Mouse (Mus musculus) lung, postnatal 0 days (tissue): ENCODE measurements around the gene Tapbp. TPM values are rescaled to one million over a fixed set of nuclear protein-coding genes. Genes with fewer than 3 reads are reported as not detected.
"Not testable (repeated sequence)": the region's sequence is repeated elsewhere in the genome, so short reads cannot be mapped to it uniquely, and the experiment has no call there.

Source experiments
- ATAC-seq: fragments of 200-750 bp; cut with Nextera tagmentation; 2 replicates; pipeline ENCODE4 v1.8.0; 2017; ENCODE audit warnings: moderate library complexity
- DNase-seq: peaks from one replicate; pipeline ENCODE4 v3.0.0-alpha.2; 2016; ENCODE audit warnings: low spot score
- H3K27ac ChIP-seq: fragments of 300-500 bp; sonication (generic); 2 replicates; pipeline ENCODE4 v1.5.1; 2014; ENCODE audit warnings: antibody characterized with exemption, mild to moderate bottlenecking, low read length, mixed read lengths
- H3K27me3 ChIP-seq: fragments of 300-500 bp; sonication (generic); replicated peaks from 2 replicates; pipeline ENCODE4 v1.6.1; 2014; ENCODE audit warnings: low read length, mixed read lengths; ENCODE audit not compliant: insufficient read depth
- H3K36me3 ChIP-seq: fragments of 300-500 bp; sonication (generic); 2 replicates; pipeline ENCODE4 v1.6.1; 2014; ENCODE audit warnings: low read length, mixed read lengths; ENCODE audit not compliant: insufficient read depth
- H3K4me1 ChIP-seq: fragments of 300-500 bp; sonication (generic); 2 replicates; pipeline ENCODE4 v1.6.1; 2014; ENCODE audit warnings: antibody characterized with exemption, low read depth, low read length, mixed read lengths; ENCODE audit not compliant: insufficient read depth
- H3K4me2 ChIP-seq: fragments of 300-500 bp; sonication (generic); replicated peaks from 2 replicates; pipeline ENCODE4 v1.6.1; 2014; ENCODE audit warnings: low read depth, mild to moderate bottlenecking, low read length, moderate library complexity, mixed read lengths
- H3K4me3 ChIP-seq: fragments of 300-500 bp; sonication (generic); 2 replicates; pipeline ENCODE4 v1.5.1; 2014; ENCODE audit warnings: low read depth, low read length
- H3K9ac ChIP-seq: fragments of 300-500 bp; sonication (generic); replicated peaks from 2 replicates; pipeline ENCODE4 v1.6.1; 2014; ENCODE audit warnings: low read depth, mild to moderate bottlenecking
- H3K9me3 ChIP-seq: fragments of 300-500 bp; sonication (generic); 2 replicates; pipeline ENCODE4 v1.6.1; 2016; ENCODE audit warnings: low read length, mixed read lengths
- CTCF ChIP-seq: IDR thresholded peaks from 2 replicates; pipeline ENCODE4 v1.5.1; 2016; ENCODE audit warnings: antibody characterized with exemption, mild to moderate bottlenecking
- EP300 ChIP-seq: IDR thresholded peaks from 2 replicates; pipeline ENCODE4 v1.6.1; 2016; ENCODE audit warnings: antibody characterized with exemption, mild to moderate bottlenecking, control low read depth
- WGBS: fragments of 180-500 bp; shearing (Covaris S2); extraction: QIAGEN DNeasy Blood & Tissue Kit; methylation state at CpG from one replicate; pipeline ENCODE4 v1.1.7; 2014; 5-methylcytosine and 5-hydroxymethylcytosine counted together
- polyA plus RNA-seq: library from polyadenylated mRNA; unstranded; fragments of >200 nt; fragmentation: Nextera tagmentation; extraction: Ambion mirVana; gene quantifications from 2 replicates; pipeline ENCODE4 v1.2.1, GENCODE M21; 2015

The Tapbp gene
- polyA plus RNA-seq, 1 experiment from 2014 or later = 102 TPM

GRCm38 (mm10) chr17:33890533-33891059 lies 25.1 kb upstream of the Tapbp start, which contains the start of gene Kifc1:
Gene Kifc1 (minus strand): TSS chr17:33890661.
- Histone ChIP-seq H3K9me3 (no peaks in the 10 kb centered on the region), H3K4me3 (peak within 1 kb of the TSS; percentile 55), H3K4me2 (peak within 1 kb of the TSS; percentile 66), H3K27me3 (no peaks in the 10 kb centered on the region), H3K9ac (no peak within 1 kb of the TSS), H3K4me1 (no peaks in the 10 kb centered on the region), H3K27ac (no peak within 1 kb of the TSS), H3K36me3 (no peaks in the 10 kb centered on the region)
- under 1% methylated on average over 47 of the region's 49 CpGs for WGBS
- ATAC-seq (peak; percentile 100), DNase-seq (peak; percentile 100)
- no peak for TF ChIP-seq EP300
- TF ChIP-seq CTCF = peak; percentile 100

GRCm38 (mm10) chr17:33891357-33891756 lies 24.3 kb upstream of the Tapbp start:
- DNase-seq (no peak), ATAC-seq (no peak)
- no peaks in the 10 kb centered on the region for H3K27me3 ChIP-seq
- H3K36me3 ChIP-seq = no peaks in the 10 kb centered on the region
- no peaks in the 10 kb centered on the region for H3K4me1 ChIP-seq
- no peaks in the 10 kb centered on the region for H3K9me3 ChIP-seq
- no peak overlapping the region for H3K9ac ChIP-seq
- 58% methylated on average over 2 of the region's 2 CpGs for WGBS
- H3K4me2 ChIP-seq = no peak overlapping the region
- TF ChIP-seq CTCF (no peak), EP300 (no peak)
- H3K27ac ChIP-seq = no peak overlapping the region
- H3K4me3 ChIP-seq = no peak overlapping the region

DNA sequence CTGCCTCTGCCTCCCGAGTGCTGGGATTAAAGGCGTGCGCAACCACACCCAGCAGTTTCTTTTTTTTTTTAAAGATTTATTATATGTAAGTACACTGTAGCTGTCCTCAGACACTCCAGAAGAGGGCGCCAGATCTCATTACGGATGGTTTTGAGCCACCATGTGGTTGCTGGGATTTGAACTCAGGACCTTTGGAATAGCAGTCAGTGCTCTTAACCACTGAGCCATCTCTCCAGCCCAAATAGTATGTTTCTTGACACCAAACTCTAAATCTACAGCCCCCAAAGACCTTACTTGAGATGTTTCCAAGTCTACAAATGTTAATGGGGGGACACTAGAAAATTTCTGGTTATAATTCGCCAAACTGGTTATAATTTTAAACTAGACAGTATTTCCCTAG lies 23.8 kb upstream of the Tapbp start:
- H3K27ac ChIP-seq, H3K4me1 ChIP-seq, H3K9ac ChIP-seq, H3K4me3 ChIP-seq, H3K27me3 ChIP-seq, ATAC-seq, H3K4me2 ChIP-seq, H3K36me3 ChIP-seq, H3K9me3 ChIP-seq, DNase-seq: not testable (repeated sequence)
- WGBS = 64% methylated on average over 6 of the region's 6 CpGs
- 0 out of 2 replicates have a peak, but pooled peaks have one; percentile 3 for TF ChIP-seq CTCF

- Histone ChIP-seq H3K9ac (no peak overlapping the region), H3K27ac (no peak overlapping the region), H3K4me2 (no peak overlapping the region), H3K9me3 (no peaks in the 10 kb centered on the region), H3K27me3 (no peaks in the 10 kb centered on the region), H3K36me3 (no peaks in the 10 kb centered on the region), H3K4me1 (no peaks in the 10 kb centered on the region), H3K4me3 (no peak overlapping the region)
- DNase-seq = no peak
- TF ChIP-seq EP300 = no peak
- no peak for TF ChIP-seq CTCF
- 24% methylated on average over 7 of the region's 7 CpGs for WGBS
- ATAC-seq = no peak
Observed at GRCm38 (mm10) chr17:33892429-33892828, 23.3 kb upstream of the Tapbp start.

- not testable (repeated sequence) for ATAC-seq, H3K4me1 ChIP-seq, H3K4me2 ChIP-seq, H3K27ac ChIP-seq, H3K9ac ChIP-seq, H3K9me3 ChIP-seq, DNase-seq, H3K36me3 ChIP-seq, H3K27me3 ChIP-seq, H3K4me3 ChIP-seq
- 65% methylated on average over 4 of the region's 4 CpGs for WGBS
Observed at GRCm38 (mm10) chr17:33893011-33893410, 22.7 kb upstream of the Tapbp start.

DNA sequence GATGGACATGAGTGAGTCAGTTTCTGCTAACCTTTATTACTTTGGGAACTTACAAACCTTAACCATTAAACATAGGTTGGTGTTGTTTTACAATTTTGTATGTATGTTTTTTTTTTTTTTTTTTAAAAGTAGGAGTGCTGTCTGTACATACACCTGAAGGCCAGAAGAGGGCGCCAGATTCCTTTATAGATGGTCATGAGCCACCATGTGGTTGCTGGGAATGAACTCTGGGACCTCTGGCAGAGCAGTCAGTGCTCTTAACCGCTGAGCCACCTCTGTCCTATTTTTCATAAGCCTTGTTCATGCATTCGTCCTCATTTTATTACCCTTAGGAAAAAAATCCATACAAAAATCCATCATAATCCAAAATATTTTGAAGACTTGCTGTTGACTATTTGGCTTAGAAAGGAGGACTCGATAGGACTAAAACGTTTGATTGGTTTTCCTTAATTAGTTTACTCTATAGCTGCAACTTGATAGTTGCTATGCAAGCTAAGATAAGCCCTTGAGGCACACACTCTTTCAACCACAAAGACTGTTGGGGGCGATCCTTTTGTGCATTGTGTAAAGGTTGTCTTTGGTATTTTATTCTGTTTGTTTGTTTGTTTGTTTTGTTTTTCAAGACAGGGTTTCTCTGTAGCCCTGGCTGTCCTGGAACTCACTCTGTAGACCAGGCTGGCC lies 18.4 kb upstream of the Tapbp start:
- 37% methylated on average over 6 of the region's 6 CpGs for WGBS
- Histone ChIP-seq H3K9me3 (no peaks in the 10 kb centered on the region), H3K36me3 (no peaks in the 10 kb centered on the region), H3K27ac (no peak overlapping the region), H3K4me1 (no peaks in the 10 kb centered on the region), H3K4me3 (no peak overlapping the region), H3K27me3 (no peaks in the 10 kb centered on the region), H3K9ac (no peak overlapping the region), H3K4me2 (no peak overlapping the region)
- TF ChIP-seq EP300 (no peak), CTCF (peak; percentile 77)
- 0 out of 2 replicates have a peak, but pooled peaks have one; percentile 32 for ATAC-seq
- DNase-seq = peak; percentile 86

- H3K4me1 ChIP-seq, H3K4me3 ChIP-seq, H3K27ac ChIP-seq, ATAC-seq, H3K27me3 ChIP-seq, H3K9ac ChIP-seq, H3K9me3 ChIP-seq, H3K4me2 ChIP-seq, DNase-seq, H3K36me3 ChIP-seq: not testable (repeated sequence)
- 82% methylated on average over 4 of the region's 4 CpGs for WGBS
Observed at GRCm38 (mm10) chr17:33898193-33898592, 17.5 kb upstream of the Tapbp start.
